Mouse (Mus musculus) heart, embryonic 14.5 days (tissue): ENCODE measurements around the gene Tex26. TPM values are rescaled to one million over a fixed set of nuclear protein-coding genes. Genes with fewer than 3 reads are reported as not detected.

Experiments used
- ATAC-seq: fragments of 200-750 bp; cut with Nextera tagmentation; 2 replicates; pipeline ENCODE4 v1.8.0; 2017; ENCODE audit warnings: low read depth, moderate TSS enrichment; ENCODE audit not compliant: insufficient number of reproducible peaks, insufficient read depth, low FRiP score
- H3K27ac ChIP-seq, 2 experiments: fragments of 200-500 bp in 1 of 2; fragments of 300-500 bp in 1 of 2; sonication (generic) in 1 of 2; replicated peaks in 1 of 2; 2 replicates each; pipeline ENCODE4 v1.5.1; 2012 to 2014; ENCODE audit warnings: low read depth in 2 of 2, low read length in 2 of 2, control low read depth in 1 of 2, mild to moderate bottlenecking in 1 of 2, mixed read lengths in 1 of 2; ENCODE audit not compliant: control insufficient read depth in 1 of 2, insufficient read depth in 1 of 2
- H3K27me3 ChIP-seq: fragments of 300-500 bp; sonication (generic); 2 replicates; pipeline ENCODE4 v1.6.1; 2014; ENCODE audit warnings: mild to moderate bottlenecking, low read length, control low read depth; ENCODE audit not compliant: control insufficient read depth, insufficient read depth
- H3K36me3 ChIP-seq: fragments of 300-500 bp; sonication (generic); 2 replicates; pipeline ENCODE4 v1.6.1; 2014; ENCODE audit warnings: mild to moderate bottlenecking, control low read depth, low read length, mixed read lengths; ENCODE audit not compliant: control insufficient read depth, insufficient read depth
- H3K4me1 ChIP-seq, 2 experiments: fragments of 200-500 bp in 1 of 2; fragments of 300-500 bp in 1 of 2; sonication (generic) in 1 of 2; 2 replicates each; pipeline ENCODE4 v1.6.1; 2012 to 2014; ENCODE audit warnings: low read length in 2 of 2, control low read depth in 1 of 2, mixed read lengths in 1 of 2; ENCODE audit not compliant: control insufficient read depth in 2 of 2, insufficient read depth in 2 of 2
- H3K4me2 ChIP-seq: fragments of 300-500 bp; sonication (generic); 2 replicates; pipeline ENCODE4 v1.6.1; 2014; ENCODE audit warnings: mild to moderate bottlenecking, low read length
- H3K4me3 ChIP-seq, 2 experiments: fragments of 200-500 bp in 1 of 2; fragments of 300-500 bp in 1 of 2; sonication (generic) in 1 of 2; 2 replicates each; pipeline ENCODE4 v1.5.1; 2012 to 2014; ENCODE audit warnings: low read length in 2 of 2, mild to moderate bottlenecking in 2 of 2, control low read depth in 1 of 2, low read depth in 1 of 2, moderate library complexity in 1 of 2; ENCODE audit not compliant: control insufficient read depth in 1 of 2, insufficient read depth in 1 of 2
- H3K9ac ChIP-seq: fragments of 300-500 bp; sonication (generic); 2 replicates; pipeline ENCODE4 v1.6.1; 2014; ENCODE audit warnings: mild to moderate bottlenecking, low read length
- H3K9me3 ChIP-seq: fragments of 300-500 bp; sonication (generic); 2 replicates; pipeline ENCODE4 v1.6.1; 2016; ENCODE audit warnings: low read length, control low read depth; ENCODE audit not compliant: control insufficient read depth
- WGBS: fragments of 180-500 bp; shearing (Covaris S2); extraction: QIAGEN DNeasy Blood & Tissue Kit; methylation state at CpG from one replicate; pipeline ENCODE4 v1.1.7; 2014; 5-methylcytosine and 5-hydroxymethylcytosine counted together
- polyA plus RNA-seq: library from polyadenylated mRNA; unstranded; fragments of >200 nt; fragmentation: Nextera tagmentation; extraction: Ambion mirVana; gene quantifications from 2 replicates; pipeline ENCODE4 v1.2.1, GENCODE M21; 2014

Gene Tex26
- polyA plus RNA-seq, 1 experiment from 2014 or later = 0.46 TPM

DNA sequence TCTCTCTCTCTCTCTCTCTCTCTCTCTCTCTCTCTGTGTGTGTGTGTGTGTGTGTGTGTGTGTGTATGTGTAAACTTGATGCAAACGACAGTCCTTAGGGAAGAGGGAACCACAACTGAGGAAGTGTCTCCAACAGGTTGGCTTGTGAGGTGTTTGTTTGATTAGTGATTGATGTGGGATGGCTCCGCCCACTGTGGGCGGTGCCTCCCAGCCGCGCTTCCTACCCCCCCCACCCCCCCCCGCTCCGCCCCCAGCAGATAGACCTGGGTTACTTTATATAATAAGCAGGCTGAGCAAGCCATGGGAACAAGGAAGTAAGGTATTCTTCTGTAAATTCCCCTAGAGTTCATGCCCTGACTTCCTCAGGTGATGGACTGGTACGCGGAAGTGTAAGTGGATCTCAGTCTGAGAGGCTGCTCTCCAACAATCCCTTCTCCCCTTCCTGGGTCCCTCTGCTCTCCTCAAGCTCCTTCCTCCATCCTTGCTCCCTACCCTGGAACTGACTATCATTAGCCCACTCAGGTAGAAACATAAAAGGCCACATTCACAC is 5.2 kb upstream of the Tex26 start:
- no peak for ATAC-seq
- H3K36me3 ChIP-seq = no peaks in the 10 kb centered on the region
- no peak overlapping the region for H3K9ac ChIP-seq
- no peak overlapping the region for H3K4me2 ChIP-seq
- WGBS = 21% methylated on average over 7 of the region's 9 CpGs
- H3K27ac ChIP-seq = no peak overlapping the region
- no peaks in the 10 kb centered on the region for H3K9me3 ChIP-seq
- H3K27me3 ChIP-seq = no peaks in the 10 kb centered on the region
- H3K4me3 ChIP-seq = no peak overlapping the region
- H3K4me1 ChIP-seq = peaks cover under 1 to 2% of the 10 kb centered on the region in 2 experiments

- Histone ChIP-seq H3K27me3 (no peaks in the 10 kb centered on the region), H3K9me3 (no peaks in the 10 kb centered on the region), H3K9ac (no peak overlapping the region), H3K36me3 (no peaks in the 10 kb centered on the region), H3K4me2 (no peak overlapping the region), H3K4me1 (peaks cover 0 to 9% of the 10 kb centered on the region in 2 experiments; a peak in 3 of 4 replicates), H3K4me3 (no peak overlapping the region), H3K27ac (no peak overlapping the region)
- WGBS = 60% methylated on average over 3 of the region's 3 CpGs
- no peak for ATAC-seq
These were observed 2.9 kb upstream of the Tex26 start for GRCm38 (mm10) chr5:149436541-149436940.

DNA sequence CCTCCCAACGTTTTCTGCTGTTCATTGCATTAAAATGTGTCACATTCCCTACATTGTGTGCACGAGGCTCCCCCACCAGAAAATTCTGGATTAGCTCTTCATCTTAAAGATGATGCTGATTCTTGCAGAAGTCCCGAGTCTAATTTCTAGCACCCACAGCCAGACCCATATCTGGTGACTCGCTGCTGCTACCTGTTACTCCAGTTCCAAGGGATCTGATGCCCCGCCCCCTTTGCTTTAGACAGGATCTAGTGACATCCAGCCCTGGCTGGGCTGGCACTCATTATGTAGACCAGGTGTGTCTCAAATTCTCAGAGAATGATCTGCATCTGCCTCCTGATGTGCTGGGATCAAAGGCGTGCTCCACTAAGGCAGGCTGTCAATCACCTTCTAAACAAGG is 2.3 kb upstream of the Tex26 start:
- Histone ChIP-seq H3K36me3 (no peaks in the 10 kb centered on the region), H3K4me1 (peaks cover 3 to 9% of the 10 kb centered on the region in 2 experiments; a peak in 3 of 4 replicates), H3K27ac (no peak overlapping the region), H3K9me3 (no peaks in the 10 kb centered on the region), H3K9ac (no peak overlapping the region), H3K27me3 (no peaks in the 10 kb centered on the region), H3K4me2 (no peak overlapping the region), H3K4me3 (no peak overlapping the region)
- no peak for ATAC-seq
- 64% methylated on average over 6 of the region's 6 CpGs for whole genome bisulfite sequencing

DNA sequence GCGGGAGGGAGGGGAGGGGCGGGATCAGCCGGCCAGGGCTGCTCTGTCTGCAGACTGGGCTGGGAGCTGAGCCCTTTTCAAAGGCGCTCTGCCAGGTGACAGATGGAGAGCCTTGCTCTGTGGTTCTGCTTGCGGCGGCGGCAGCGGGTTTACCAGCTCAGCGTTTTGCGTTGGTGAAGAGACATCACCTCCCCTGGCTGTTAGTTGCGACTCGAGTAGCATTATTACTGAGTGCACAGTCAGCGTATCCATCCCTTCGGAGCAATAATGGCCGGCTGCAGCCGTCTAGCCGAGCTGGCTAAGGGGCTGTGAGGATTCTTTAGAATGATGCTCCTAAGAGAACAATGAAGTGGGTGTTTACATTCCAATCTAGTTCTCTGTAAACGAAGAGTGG is 717 bp downstream of the Tex26 start:
- Histone ChIP-seq H3K4me1 (peaks cover 5 to 9% of the 10 kb centered on the region in 2 experiments; a peak in 3 of 4 replicates), H3K9me3 (no peaks in the 10 kb centered on the region), H3K4me2 (peak overlapping the region; percentile 85), H3K27me3 (no peaks in the 10 kb centered on the region), H3K9ac (peak overlapping the region; percentile 66), H3K36me3 (no peaks in the 10 kb centered on the region), H3K4me3 (peak overlapping the region; percentile 42 to 58), H3K27ac (peak overlapping the region; percentile 20 to 65)
- no peak for ATAC-seq
- under 1% methylated on average over 18 of the region's 18 CpGs for WGBS

GRCm38 (mm10) chr5:149441646-149442276 is 2.3 kb downstream of the Tex26 start:
- H3K4me1 ChIP-seq = peaks cover 5 to 9% of the 10 kb centered on the region in 2 experiments; a peak in 3 of 4 replicates
- no peak overlapping the region for H3K27ac ChIP-seq
- H3K36me3 ChIP-seq = no peaks in the 10 kb centered on the region
- H3K9me3 ChIP-seq = no peaks in the 10 kb centered on the region
- H3K4me2 ChIP-seq = peak overlapping the region; percentile 11; the same call in 1 of the 2 replicates
- H3K27me3 ChIP-seq = no peaks in the 10 kb centered on the region
- no peak overlapping the region for H3K4me3 ChIP-seq
- no peak overlapping the region for H3K9ac ChIP-seq
- no peak for ATAC-seq
- WGBS = 52% methylated on average over 14 of the region's 14 CpGs

GRCm38 (mm10) chr5:149442277-149442660 is 2.8 kb downstream of the Tex26 start:
- H3K27me3 ChIP-seq = no peaks in the 10 kb centered on the region
- ATAC-seq = no peak
- 43% methylated on average over 15 of the region's 15 CpGs for WGBS
- H3K36me3 ChIP-seq = no peaks in the 10 kb centered on the region
- H3K4me2 ChIP-seq = peak overlapping the region; percentile 11; the same call in 1 of the 2 replicates
- H3K27ac ChIP-seq = 0 out of 4 replicates have a peak overlapping the region, but pooled peaks of 1 of the 2 experiments have one; percentile 12
- no peak overlapping the region for H3K9ac ChIP-seq
- no peaks in the 10 kb centered on the region for H3K9me3 ChIP-seq
- H3K4me3 ChIP-seq = no peak overlapping the region
- H3K4me1 ChIP-seq = peaks cover 5 to 9% of the 10 kb centered on the region in 2 experiments; a peak in 3 of 4 replicates

DNA sequence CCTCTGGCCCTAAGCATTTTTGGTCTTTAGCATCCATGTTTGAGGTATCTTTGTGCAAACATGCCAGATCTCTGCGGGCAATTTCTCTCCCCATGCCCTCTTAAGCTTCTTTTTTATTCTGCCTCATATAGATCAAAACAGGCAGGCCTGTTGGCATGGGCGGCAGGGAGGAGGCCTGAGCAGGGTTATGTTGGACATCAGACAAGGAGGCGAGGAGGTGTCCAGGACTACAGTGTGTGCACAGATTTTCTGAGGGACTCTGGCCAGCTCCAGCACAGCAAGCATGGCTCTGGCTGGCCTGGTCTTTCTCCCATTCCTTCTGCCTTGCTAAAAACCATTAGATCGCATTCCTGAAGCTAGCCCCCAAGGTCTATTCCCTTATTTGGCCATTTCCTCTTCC is 5.0 kb downstream of the Tex26 start:
- ATAC-seq = no peak
- no peak overlapping the region for H3K9ac ChIP-seq
- no peak overlapping the region for H3K27ac ChIP-seq
- peaks cover 5 to 9% of the 10 kb centered on the region in 2 experiments; a peak in 3 of 4 replicates for H3K4me1 ChIP-seq
- H3K36me3 ChIP-seq = no peaks in the 10 kb centered on the region
- 59% methylated on average over 4 of the region's 4 CpGs for WGBS
- H3K9me3 ChIP-seq = peaks cover 4% of the 10 kb centered on the region; the same call in 1 of the 2 replicates
- H3K4me3 ChIP-seq = no peak overlapping the region
- H3K27me3 ChIP-seq = no peaks in the 10 kb centered on the region
- H3K4me2 ChIP-seq = no peak overlapping the region
